Mouse (Mus musculus): ENCODE data around the gene D8Ertd738e.

The D8Ertd738e gene

DNA sequence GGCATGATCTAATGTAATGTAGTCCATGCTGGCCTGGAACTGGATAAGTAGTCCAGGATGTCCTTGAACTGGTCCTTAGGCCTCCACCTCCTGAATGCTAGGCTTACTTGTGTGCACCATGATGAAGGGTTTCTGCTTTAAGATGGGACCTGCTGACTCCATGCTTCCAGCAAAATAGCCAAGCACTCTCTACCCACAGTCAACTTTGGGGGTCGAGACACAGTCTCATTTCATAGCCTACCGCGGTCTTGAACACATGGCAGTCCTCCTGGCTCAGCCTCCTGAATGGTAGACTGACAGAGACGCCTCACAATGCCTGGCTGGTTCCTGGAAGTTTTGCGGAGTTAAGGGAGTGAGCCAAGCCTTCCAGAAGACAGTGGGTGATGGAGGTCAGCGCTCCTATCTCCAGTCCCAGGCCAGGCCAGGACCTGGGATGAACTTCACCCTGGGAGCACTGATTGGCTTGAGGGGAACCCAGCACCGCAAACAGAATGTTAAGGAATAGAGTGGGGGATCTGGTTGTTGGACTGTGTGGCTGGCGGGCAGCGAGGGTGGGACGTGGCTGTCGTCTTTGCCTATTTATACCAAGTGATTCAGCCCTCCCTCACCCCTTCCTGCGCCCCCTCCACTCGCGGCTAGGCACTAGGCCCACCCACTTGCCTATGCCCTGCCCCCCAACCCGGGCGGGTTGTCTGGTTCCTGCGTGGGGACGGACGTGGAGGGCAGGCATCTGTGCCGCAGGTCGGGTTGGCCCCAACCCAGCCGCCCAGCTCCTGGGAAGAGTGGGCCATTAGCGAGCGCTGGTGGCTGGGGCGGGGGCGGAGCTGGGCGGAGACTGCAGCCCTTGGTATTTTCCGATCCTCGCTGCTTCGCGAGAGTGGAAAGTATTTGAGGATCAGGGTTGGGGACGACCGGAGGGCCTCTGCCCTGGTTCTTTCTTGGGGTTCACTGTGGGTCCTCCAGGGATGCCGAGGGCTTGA is 46.3 kb downstream of the D8Ertd738e start:
- DNase-seq (ENCODE audit: low read depth, low spot score) = peak; percentile 80

DNA sequence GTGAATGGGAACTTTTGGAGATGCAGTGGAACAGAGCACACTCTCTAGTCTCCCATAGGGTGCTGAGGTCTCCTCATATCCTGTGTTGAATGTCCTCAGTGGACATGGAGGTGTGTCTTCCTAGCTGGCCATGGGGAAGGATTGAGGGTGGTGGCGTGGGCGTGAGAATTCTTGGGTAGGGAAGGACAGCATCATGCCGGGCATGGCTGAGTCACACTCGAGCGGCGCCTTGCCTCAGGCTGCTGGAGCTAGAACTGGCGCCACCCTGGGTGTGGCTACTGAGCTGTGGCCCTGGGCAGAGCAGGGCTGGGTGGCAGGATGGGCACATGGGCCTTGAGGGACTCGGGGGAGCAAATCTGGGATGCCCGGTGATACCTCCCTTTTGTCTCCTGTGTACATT is 47.1 kb downstream of the D8Ertd738e start:
- DNase-seq (ENCODE audit: low read depth, low spot score) = no peak

DNA sequence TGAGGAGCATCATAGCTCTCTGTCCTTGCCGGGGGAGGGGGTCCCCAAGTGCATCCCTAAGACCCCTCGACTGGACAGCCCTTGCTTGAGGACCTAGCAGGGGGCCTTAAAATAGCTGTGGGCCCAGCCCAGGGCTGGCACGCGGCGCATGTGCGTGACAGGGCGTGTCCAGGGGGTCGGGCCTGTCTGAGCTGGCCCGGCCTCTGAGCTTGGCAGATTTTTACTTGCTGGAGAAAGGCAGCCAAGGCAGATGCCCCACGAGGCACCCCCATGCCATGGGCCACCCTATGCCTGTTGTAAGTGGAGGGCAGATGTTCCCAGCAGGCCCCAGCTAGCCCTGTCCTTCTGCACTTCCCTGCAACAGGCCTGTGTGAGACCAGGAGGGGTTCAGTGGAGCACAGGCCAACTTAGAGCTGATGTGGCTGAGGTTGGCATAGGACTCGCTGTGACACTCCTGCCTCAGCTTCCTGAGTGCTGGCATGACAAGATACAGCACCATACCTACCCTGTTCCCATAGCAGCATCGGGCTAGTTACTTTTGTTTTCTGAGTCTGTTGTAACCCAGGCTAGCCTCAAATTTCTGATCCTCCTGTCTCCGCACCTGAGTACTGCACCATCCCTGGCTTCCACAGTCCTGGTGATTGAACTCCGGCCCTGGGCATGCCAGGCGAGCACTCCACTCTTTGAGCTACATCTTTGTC is 47.8 kb downstream of the D8Ertd738e start:
- DNase-seq (ENCODE audit: low read depth, low spot score) = no peak

DNA sequence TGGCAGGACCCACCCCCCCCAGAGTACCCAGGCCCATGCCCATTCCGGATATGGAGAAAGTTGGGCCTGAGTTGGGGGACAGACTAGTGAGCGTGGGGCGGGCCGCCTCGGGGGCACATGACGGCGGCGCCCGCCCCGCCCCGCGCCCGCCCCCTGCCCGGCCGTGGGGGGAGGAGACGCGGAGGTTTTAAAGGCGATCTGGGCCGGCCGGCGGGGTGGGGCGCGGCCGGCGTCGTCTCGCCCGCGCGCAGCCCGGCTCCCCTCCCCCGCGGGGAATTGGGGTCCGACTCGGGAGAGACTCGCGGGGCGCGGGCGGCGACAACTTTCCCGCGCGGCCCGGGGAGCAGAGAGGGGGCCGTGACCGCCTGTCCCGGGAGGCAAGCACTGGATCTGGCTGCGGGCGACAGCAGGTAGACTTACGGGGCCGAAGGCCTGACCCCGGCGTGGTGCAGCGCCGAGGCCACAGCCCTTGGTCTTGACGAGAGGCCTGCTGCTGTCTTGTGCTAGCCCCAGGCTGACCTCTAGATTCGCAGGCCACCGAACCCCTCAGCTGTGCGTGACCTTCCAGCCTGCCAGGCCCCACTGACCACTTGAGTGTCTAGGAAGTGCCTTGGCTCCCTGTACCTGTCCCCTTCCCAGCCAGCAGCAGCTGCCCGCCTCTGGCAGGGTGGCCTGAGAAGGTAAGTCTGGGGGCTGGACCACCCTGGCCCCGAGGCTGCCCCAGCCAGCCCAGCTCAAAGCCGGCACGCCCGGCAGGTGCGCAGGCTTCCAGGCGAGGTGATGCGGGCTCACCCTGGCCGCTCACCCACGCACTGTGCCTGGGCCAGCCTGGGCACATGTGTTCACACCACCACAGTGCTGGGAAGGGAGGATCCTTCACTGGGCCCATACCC is 48.6 kb downstream of the D8Ertd738e start:
- DNase-seq (ENCODE audit: low read depth, low spot score) = peak; percentile 77

DNA sequence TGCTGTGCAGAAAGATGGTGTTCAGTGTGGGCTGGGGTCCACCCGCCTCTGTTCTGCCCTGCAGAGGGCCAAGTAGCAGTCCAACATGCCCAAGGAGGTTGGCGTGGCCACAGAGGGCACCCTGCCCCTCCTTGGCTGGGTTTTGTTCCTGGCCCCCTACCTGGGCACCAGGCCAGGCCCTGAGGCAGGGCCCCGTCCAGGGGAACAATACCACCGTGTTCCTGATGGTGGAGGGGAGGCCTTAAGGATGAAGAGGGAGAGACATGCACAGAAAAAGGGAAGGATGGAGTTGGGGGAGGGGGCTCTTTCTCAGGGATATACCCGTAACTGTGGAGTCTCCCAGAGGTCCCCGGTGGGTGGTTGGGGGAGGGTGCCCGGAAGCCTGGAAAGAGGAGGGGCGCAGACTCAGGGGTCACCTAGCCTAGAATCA is 49.4 kb downstream of the D8Ertd738e start:
- DNase-seq (ENCODE audit: low read depth, low spot score) = no peak

DNA sequence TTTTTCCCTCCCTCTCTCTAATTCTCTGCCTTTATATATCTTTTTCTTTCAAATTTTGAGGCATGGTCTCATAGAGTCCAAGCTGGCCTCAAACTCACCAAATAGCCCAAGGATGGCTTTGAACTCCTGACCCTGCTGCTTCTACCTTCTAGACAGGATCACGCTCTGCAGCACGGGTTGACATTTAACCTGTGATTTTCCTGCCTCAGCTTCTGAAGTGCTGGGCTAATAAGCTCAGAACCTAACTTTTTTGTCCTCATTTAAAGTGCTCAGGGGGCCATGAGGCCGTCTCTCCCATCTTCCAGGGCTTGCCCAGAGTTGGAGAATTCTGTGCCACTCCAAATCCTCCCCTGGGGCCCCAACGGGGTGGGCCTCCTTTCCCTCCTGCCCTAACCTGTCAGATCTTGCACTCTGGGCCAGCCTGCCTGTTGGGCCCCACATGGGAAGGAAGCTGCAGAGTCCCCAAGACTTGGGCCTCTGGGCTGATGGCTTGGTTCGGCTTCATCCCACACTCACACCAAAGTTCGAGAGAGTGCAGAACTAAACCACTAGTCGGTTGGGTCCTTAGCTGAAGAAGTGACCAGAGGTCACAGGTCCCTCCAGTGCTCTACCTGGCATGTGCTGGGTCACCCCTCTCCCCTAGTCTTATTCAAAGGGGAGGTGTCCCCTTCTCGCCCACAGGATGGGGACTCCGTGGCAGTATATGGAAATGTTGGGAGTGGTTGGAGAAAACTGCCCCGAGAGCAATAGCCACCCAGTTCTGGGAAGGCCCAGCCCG is 50.0 kb downstream of the D8Ertd738e start:
- DNase-seq (ENCODE audit: low read depth, low spot score) = no peak

DNA sequence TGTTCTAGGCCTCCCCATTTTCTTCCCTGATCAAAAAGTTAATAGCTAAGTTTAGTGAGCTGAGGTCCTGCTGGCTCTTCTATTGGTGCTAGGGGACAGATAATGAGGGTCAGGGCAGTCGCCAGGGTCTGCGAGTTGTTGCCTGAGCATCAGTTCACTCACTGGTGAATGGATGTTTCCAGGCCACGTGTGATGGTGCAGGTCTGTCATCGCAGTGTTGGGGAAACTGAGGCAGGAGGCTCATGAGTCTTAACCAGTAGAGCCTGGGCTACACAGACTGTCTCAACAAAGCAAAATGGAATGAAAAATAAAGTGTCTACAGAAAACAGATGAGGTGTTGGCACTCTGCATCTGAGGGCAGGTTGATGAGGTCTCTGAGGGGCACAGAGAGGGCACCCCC is 50.6 kb downstream of the D8Ertd738e start:
- DNase-seq (ENCODE audit: low read depth, low spot score) = no peak

DNA sequence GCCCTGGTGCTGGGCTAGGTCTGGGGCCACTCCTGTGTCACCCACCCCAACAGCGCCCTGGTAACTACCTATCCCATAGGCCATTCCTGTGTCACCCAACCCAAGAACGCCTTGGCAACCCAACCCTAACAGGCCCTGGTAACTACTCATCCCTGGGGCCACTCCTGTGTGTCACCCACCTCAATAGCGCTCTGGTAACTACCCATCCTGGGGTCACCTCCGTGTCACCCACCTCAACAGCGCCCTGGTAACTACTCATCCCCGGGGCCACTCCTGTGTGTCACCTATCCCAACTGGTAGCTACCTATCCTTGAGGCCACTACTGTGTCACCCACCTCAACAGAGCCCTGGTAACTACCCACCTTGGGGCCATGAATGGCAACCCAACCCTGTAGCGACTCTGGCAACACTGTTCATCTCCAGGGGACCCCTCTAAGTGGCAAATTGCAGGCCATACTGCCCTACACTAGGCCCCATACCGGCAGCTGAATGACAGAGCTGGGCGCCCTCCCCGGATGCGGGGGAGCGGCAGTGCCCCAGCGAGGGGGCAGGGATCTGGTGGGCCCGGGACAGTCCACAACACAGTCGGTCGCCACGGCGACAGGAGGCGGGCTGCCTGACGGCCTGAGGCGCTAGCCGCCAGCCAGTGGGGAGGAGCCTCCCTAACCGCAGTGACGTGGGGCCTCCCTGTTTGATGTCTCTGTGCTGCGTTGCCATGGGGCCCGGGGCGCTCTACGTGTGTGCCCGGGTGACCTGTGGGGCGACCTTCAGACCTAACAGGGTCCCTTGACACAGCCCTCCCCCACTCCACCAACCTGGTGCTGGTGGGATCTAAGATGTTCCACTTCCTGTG is 51.4 kb downstream of the D8Ertd738e start:
- peak; percentile 95 for DNase-seq (ENCODE audit: low read depth, low spot score)

DNA sequence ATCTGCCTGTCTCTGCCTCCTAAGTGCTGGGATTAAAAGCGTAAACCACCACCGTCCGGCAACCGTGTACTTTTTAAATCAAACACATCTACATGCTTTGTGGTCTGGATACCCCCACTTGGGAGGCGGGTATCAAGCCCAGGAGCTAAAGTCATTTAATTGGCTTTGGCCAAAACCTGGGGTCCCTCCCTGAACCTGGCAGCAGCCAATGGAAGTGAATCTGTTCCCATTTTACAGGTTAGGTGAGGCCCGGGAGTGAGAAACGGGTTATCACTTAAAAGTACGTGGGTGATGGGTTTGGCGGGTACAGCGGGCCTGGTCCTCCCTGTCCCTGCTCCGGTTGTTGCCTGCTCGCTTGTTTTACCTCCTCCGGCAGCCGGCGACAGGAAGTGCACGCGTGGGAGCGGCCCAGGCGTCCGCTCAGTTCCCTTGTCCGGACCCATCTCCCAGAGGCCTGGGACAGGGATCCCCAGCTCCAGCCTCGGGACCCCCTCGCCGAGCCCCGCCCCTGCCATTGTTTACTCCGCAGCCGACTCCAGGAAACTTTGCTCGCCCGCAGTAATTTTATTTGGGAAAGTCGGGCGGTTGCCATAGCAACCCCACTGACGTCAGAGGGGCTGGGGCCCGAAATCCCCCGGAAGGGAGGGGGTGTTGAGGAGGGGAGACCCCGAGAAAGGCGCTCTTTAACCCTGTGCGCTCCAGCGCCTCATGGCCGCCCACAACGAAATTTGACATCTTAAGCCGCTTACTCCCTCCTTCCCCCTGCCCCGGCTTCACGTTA is 52.2 kb downstream of the D8Ertd738e start:
- DNase-seq (ENCODE audit: low read depth, low spot score) = peak; percentile 98
